Mouse (Mus musculus) left cerebral cortex, postnatal 36 days (tissue): Measurements from ENCODE around the gene Caly. TPM values are rescaled to one million over a fixed set of nuclear protein-coding genes. Genes with fewer than 3 reads are reported as not detected.
A peak's percentile ranks its signal among the peaks of the same experiment; 100 is the strongest.

Experiments used
- DNase-seq, 2 experiments: peaks; one replicate each; pipeline ENCODE4 v3.0.0; 2021 to 2022; ENCODE audit warnings: low spot score in 2 of 2, mixed read lengths in 1 of 2
- intact Hi-C: fragments of 180-260 bp; cut with DNase I; formaldehyde crosslinking; loops from one replicate; pipeline ENCODE4 v1.15.1; 2025
- total RNA-seq, 2 experiments: library from RNA; stranded (reverse); gene quantifications; 2 replicates each; pipeline ENCODE4 v1.2.3; 2021

The Caly gene
- total RNA-seq: 100 to 1,000 TPM; 191 TPM

DNA sequence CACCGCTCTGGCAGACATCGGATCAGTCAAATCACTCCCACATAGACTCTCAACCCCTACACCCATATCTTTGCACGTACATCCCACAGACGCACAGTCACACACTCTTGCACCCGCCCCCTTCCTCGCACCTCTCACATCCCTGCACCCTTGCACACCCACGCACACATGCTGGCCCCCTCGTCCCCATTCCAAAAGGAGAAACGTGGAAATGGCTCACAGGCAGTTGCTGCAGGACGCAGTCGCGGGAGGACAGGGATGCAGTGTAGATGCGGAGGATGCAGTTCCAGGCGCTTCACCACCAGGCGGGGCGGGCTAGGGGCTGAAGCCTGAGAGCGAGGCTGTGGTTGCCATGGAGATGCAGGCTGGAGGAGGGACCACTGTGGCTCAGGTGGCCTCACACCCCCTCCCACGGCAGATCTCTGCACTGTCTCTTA, at the start of gene Caly:
TSS of gene Caly (minus strand) at position 307 of the 437 bp plus-strand sequence.
- intact Hi-C loops: loop anchor here (5.0 kb wide), 1 partner anchor 35 kb away; the partner anchor contains the start of genes Echs1 and Paox
- DNase-seq: peak; percentile 91 to 95

DNA sequence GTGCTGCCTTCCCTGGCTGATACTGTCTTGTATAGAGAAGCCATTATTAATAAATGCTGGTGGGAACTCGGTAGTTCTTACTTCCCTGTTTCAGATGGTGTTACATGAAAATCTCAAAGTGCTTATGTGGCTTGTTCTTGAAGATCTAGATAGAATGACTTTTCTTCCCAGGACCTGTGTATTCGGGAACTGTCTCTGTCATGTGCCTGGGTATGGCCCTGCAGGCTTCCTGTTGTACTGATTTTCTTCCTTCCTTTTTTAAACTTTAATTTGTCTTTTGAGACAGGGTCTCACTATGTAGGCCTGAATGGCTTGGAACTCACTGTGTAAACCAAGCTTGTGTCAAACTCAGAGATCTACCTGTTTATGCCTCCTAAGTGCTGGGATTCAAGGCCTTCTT, 45.6 kb upstream of the Caly start:
- intact Hi-C loops: no loop called here
- DNase-seq: no peak

GRCm38 (mm10) chr7:140126934-140127333, 44.6 kb upstream of the Caly start:
- intact Hi-C loops: no loop called here
- DNase-seq: no peak

GRCm38 (mm10) chr7:140126022-140126350, 43.6 kb upstream of the Caly start:
- intact Hi-C loops: no loop called here
- no peak for DNase-seq

DNA sequence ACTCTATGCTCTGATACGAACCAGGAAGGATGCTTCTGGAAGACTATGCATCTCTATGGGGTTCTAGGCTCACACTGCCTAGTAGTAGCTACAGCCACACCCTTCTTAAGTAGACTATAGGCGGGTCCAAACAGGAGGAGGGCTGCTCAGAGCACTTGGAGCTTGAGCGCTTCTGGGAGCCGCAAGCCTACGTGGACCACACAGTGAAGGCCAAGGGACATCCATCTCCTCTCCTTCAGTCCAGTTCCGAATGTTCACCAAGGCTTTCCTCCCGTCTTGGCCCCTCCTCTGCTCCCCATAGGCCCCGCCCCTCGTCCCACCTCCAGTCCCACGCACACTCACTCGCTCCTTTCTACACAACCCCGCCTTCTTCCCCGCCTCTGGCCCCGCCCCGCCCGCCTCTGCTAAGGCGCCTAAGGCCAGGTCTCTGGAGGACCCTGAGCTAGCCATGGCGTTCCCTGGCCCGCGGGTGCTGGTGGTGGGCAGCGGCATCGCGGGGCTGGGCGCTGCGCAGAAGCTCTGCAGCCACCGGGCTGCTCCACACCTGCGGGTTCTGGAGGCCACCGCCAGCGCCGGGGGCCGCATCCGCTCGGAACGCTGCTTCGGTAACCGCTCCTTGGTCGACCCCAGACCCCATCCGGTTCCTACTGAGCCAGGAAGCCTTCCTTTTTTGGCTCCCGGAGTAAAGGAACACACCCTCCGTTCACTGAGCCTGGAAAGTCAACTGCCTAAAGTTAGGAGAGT, 43.1 kb upstream of the Caly start:
- intact Hi-C loops: no loop called here
- DNase-seq: peak; percentile 85

GRCm38 (mm10) chr7:140124382-140124781, 42.0 kb upstream of the Caly start:
- intact Hi-C loops: no loop called here
- DNase-seq: no peak

- intact Hi-C loops: no loop called here
- DNase-seq: no peak
Measured at GRCm38 (mm10) chr7:140122765-140123164, 40.4 kb upstream of the Caly start.

DNA sequence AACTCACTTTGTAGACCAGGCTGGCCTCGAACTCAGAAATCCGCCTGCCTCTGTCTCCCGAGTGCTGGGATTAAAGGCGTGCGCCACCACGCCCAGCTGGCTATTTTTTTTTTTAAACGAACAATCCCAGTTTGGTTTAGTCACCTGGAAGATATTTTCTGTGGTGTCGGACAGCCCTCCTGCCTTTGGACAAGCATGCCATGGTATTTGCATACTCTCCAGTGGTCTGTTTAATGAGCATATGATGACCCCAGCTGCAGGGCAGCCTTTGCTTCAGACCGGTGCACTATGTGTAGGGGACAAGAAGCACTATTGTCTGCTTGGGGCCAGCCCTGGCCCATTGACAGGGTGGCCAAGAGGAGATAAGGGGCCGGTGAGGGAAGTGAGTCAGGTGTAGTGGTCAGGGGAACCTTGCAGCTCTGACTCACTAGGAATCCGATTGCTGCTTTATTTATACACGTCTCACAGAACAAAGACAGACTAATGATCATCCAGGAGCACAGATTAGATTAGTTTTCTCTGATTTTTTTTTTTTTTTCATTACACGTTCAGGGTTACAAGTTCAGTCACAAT, 39.1 kb upstream of the Caly start:
- intact Hi-C loops: no loop called here
- no peak for DNase-seq

DNA sequence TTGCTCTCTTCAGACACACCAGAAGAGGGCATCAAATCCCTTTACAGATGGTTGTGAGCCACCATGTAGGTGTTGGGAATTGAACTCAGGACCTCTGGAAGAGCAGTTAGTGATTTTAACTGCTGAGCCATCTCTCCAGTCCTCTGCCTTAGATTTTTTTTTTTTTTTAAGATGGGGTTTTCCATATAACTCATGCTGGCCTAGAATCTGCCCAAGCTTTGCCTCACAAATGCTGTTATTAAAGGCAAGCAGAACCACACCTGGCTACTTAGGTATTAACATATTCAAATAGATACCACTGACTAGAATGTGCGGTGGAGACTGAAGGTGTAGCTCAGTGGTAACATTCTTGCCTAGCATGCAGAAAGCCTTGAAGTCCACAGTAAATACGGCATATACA, 38.1 kb upstream of the Caly start:
- DNase-seq: no peak
- intact Hi-C loops: no loop called here

DNA sequence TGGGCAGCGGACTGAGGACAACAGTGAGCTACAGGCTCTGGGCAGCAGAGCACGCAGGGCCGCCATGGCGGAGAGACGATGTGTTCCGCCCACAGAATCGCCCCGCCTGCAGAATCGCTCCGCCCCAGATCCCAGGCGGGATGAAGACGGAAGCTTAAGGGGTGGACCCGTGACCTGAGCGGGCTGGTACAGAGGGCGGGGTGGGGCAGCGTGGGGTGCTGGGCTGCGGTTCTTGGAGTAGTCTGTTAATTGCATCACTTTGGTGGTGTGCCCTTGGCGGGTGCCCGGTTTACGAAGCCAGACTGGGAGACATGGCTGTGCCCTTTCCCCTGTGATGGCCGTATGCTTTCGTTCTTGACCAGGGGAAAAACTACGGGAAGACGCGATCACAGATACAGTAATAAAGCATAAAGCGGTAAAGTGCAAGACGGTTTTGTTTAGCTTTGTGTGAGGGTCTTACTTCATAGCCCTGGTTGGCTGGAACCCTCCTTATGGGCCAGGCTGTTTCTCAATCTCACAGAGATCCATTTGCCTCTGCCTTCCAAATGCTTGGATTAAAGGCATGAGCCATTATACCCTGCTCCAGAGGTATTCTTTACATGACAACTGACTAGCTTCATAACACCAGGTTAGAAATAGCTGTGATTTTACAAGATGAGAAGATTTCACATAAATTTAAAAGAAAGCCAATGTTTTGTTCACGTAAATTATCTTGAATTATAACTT, 34.1 kb upstream of the Caly start, which contains the start of gene Echs1:
TSS of gene Echs1 (minus strand) at position 148 of the 726 bp plus-strand sequence.
- intact Hi-C loops: loop anchor here (1.0 to 5.0 kb wide), 2 partner anchors 14 to 34 kb away; partner anchors contain the start of genes Caly and Fuom
- DNase-seq: peak; percentile 85 to 86

DNA sequence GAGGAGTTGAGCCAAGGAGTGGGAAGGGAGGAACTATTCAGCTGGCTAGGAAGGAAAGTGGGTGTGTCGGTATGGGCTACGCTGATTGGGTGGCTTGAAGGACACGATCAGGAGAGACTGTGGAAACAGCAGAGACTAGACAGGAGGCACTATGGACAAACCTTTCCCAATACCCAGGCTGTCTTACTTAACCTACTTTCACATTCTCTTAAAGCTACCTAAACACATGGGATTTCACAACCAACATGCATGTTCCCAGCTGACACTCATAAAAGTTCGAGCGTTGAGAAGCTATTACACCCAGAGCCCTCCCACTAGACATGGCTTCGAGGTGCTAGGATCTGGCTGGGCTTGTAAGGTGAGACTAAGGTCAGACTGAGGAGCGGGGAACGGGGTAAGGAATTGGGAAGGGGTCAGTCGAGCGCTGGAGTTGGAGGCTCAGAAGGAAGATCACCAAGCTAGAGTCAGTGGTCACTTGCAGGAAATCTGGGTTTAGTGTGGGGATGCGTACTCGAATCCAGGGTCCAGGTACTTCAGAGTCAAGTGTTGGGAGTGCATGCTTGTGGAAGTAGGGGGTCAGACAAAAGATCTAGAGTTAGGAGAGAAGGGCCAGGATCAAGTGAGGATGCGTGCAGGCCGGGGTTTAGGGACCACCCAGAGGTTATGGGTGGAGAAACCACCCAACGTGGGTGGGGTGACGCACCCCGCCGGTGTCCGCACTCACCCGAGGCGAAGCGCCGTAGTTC, 33.4 kb upstream of the Caly start, which contains the start of gene Paox:
TSS of gene Paox (plus strand) at position 217 of the 746 bp plus-strand sequence.
- DNase-seq: peak; percentile 45 to 46
- intact Hi-C loops: loop anchor here (1.0 to 5.0 kb wide), 2 partner anchors 13 to 33 kb away; partner anchors contain the start of genes Caly and Fuom

GRCm38 (mm10) chr7:140111943-140112342, 29.6 kb upstream of the Caly start:
- DNase-seq: no peak
- intact Hi-C loops: no loop called here

- no peak for DNase-seq
- intact Hi-C loops: no loop called here
Measured at GRCm38 (mm10) chr7:140104009-140104408, 21.7 kb upstream of the Caly start.

GRCm38 (mm10) chr7:140101993-140102860, 19.9 kb upstream of the Caly start, which contains the start of gene Fuom:
Gene Fuom (minus strand): TSS chr7:140102441.
- peak; percentile 82 to 86 for DNase-seq
- intact Hi-C loops: loop anchor here (1.0 to 2.0 kb wide), 2 partner anchors 14 to 21 kb away; partner anchors contain the start of gene Echs1

- DNase-seq: peak in 1 of 2 experiments; percentile 21
- intact Hi-C loops: no loop called here
Measured at GRCm38 (mm10) chr7:140101498-140101897, 19.1 kb upstream of the Caly start.

DNA sequence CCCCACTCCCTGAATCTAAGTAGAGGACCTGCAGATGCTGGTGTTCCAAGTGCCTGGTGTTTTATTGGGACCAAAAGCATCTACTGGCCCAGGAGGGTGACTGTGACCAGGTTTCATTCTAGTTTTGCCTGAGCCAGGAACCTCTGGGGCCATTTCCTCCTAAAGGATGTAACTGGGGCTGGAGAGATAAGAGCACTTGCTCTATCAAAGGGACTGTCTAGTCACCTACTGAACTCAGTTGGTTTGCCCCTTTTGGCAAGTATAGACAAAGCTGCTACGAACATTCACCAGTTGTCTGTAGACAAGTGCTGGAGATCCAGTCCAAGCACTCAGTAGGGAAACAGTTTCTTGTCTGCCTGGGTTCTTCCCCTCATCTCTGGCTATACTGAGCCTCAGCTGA, 16.1 kb upstream of the Caly start:
- DNase-seq: no peak
- intact Hi-C loops: no loop called here

DNA sequence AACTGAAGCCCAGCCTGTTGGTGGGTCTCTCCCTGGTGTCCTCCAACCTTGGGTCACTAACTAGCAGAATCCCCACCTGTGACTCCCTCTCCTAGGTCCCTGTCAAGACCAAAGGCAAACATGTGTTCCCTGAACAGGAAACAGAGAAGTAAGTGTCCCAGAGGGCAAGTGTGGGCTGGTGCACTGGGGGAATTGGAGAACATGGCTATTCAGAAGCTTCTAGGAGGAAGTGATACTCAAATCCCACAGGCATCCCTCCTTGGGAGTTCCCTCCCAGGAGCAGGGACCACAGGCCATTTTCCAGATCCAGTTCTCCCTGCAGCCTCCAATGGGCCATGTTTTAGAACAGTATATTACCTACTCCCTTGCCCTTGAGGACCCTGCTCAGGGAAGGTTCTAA, 13.7 kb upstream of the Caly start:
- intact Hi-C loops: no loop called here
- DNase-seq: no peak

DNA sequence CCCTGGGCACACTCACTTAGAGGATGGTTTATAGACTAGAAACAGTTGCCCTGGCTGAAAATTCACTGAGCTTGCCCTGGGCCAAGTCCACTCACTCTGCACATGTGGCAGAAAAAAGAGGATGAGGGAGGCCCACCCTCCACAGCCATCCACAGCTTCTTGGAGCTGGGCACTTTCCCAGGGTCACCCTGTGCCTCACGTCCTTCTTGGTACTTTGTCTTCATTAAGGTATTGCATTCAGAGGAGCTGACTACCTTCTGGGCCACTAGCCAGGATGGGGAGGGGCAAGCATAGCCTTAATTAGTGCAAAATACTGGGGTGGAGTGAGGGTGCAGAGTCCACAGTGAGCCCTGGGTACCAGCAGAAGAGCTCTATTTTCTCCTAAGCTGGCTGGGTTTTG, 13.2 kb upstream of the Caly start:
- intact Hi-C loops: no loop called here
- DNase-seq: no peak

- no peak for DNase-seq
- intact Hi-C loops: no loop called here
Measured at GRCm38 (mm10) chr7:140094954-140095353, 12.6 kb upstream of the Caly start.
